Mouse (Mus musculus) testis, adult 2 months (tissue): ENCODE measurements around the gene Tnfaip6.

Experiments
- CTCF ChIP-seq: fragments of 200-500 bp; IDR thresholded peaks from 2 replicates; pipeline ENCODE4 v1.5.1; 2012; ENCODE audit warnings: low read depth, mild to moderate bottlenecking, inconsistent platforms, low read length, moderate library complexity; ENCODE audit not compliant: control insufficient read depth, insufficient read depth, insufficient replicate concordance
- POLR2A ChIP-seq: fragments of 200-500 bp; IDR thresholded peaks from 2 replicates; pipeline ENCODE4 v1.6.1; 2012; ENCODE audit warnings: low read depth, mild to moderate bottlenecking, inconsistent platforms, low read length, moderate library complexity; ENCODE audit not compliant: control insufficient read depth

DNA sequence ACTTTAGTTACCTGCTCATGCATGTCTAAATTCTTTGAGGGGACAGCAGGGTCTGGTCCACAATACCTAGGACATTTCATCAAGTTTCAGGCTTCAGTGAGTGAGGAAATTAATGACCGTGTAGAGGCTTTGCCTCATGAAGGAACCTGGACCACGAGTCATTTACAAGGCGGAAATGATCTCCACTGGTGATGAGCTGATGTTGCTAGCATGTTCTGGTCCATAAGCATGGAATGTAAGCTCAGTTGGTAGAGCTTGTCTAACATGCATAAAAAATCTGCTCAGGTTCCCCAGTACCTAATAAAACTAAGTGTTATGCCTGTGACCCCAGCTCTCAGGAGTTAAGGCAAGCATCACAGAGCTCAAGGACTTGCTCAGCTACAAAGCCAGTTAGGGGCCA, 4.3 kb downstream of the Tnfaip6 start:
- TF ChIP-seq CTCF (no peak), POLR2A (no peak)
